Mouse (Mus musculus) cerebellum, adult (tissue): Measurements from ENCODE around the gene Zfp691.

Source experiments
- ATAC-seq: cut with Nextera tagmentation; 2 replicates; pipeline ENCODE4 v1.9.2; 2017; ENCODE audit warnings: mild to moderate bottlenecking, moderate library complexity, mixed read lengths; ENCODE audit not compliant: insufficient number of reproducible peaks, low FRiP score, low TSS enrichment

The Zfp691 gene

GRCm38 (mm10) chr4:119127229-119127628 lies 46.8 kb downstream of the Zfp691 start:
- no peak for ATAC-seq

- no peak for ATAC-seq
Observed at GRCm38 (mm10) chr4:119125577-119126270, 48.3 kb downstream of the Zfp691 start.

- ATAC-seq, result no peak
Observed at GRCm38 (mm10) chr4:119124771-119125273, 49.2 kb downstream of the Zfp691 start.

GRCm38 (mm10) chr4:119121249-119121648 lies 52.7 kb downstream of the Zfp691 start:
- ATAC-seq, result no peak

GRCm38 (mm10) chr4:119120095-119120494 lies 53.9 kb downstream of the Zfp691 start:
- ATAC-seq, result no peak
